Mouse (Mus musculus): ENCODE results near the gene Kcnq5.
"Not testable (repeated sequence)": the region's sequence is repeated elsewhere in the genome, so short reads cannot be mapped to it uniquely, and the experiment has no call there.

Gene Kcnq5

DNA sequence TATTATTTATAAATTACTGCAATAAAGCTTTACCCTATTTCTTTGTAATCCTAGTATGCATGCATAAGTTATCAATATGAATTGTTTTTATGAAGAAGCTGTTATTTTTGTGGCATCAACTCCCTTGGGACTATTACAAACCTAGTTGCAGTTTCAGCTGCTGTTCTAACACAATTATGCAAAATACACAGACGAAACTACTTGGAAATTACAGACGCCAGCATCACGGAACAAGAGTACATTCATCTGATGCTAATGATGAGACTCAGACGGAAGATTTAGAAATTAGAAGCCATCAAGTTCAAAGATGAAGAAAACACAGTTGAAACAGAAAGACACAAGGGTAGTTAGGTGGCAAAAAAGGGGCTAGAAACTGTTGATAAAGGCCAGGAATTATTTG lies 310.9 kb downstream of the Kcnq5 start:
- DNase-seq (ENCODE audit: low read depth, low spot score): no peak

DNA sequence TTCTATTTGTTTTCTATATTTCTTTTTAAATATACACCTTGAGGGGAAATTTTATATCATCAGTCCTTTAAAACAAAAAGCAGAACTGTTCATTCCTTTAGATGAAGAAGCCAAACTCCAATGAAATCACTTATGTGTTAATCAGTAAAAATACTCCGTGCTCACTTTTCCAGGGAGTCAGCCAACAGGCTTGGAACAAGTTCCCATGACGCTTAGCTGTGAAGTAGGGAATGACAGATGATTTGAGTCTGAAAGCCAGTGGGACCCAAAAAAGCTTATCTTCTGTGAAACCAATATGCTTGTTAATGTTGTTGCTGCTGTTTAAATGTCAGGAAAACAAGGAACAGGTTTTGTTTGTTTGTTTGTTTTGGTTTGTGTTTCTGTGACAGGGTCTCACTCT lies 326.3 kb downstream of the Kcnq5 start:
- no peak for DNase-seq (ENCODE audit: low read depth, low spot score)

DNA sequence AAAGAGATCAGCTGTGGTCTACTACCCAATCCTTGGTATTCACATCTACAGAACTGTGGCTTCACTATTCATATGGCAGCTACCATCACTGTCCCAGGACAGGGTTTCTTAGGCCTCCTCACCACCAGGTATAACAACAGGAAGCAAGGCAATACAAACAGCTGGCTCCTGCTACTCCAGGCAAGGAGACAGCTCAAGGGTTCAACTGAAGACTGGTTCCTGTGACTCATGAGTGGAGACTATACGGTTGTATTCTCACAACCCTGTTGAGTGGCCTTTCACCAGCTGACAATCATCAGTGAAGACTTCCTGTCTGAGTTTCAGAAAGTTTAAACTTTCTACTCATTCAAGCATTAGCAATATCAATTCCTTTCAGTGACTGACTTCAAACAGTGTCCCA lies 327.7 kb downstream of the Kcnq5 start:
- no peak for DNase-seq (ENCODE audit: low read depth, low spot score)

DNA sequence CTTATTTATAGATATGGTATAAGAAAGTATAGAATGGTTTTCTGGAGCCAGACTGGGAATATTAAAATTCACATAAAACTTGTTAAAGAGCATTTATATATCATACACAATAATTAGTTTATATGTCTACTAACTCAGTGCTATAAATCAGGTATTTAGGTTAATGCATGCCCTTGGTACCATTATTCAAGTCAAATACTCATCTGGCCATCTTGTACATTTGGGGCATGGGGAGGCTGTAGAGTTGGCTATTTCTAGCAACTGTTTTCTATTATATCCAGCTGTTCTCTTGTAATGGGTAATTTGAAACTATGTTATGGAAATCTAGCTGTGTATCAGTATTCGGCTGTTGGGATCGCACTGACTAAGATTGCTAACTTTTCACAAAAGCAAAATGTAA lies 339.3 kb downstream of the Kcnq5 start:
- DNase-seq (ENCODE audit: low read depth, low spot score): no peak

DNA sequence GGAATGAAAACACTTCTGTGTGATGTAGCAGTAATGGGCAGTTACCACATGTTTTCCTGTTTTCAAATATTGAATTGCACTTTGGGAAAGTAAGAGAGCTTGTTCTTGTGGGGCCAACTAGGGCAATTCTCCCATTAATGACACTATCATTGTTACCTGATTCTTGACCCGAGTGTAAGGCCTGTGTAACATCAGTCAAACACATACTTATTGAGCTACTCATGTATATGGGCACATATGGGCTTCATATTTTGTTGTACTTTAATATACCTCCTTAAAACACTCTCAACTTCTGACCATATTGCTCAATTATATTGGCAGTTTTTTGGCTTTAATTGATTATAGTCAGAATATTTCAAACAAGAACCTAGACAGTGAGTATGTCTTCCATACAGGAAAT lies 339.7 kb downstream of the Kcnq5 start:
- DNase-seq (ENCODE audit: low read depth, low spot score): no peak

DNA sequence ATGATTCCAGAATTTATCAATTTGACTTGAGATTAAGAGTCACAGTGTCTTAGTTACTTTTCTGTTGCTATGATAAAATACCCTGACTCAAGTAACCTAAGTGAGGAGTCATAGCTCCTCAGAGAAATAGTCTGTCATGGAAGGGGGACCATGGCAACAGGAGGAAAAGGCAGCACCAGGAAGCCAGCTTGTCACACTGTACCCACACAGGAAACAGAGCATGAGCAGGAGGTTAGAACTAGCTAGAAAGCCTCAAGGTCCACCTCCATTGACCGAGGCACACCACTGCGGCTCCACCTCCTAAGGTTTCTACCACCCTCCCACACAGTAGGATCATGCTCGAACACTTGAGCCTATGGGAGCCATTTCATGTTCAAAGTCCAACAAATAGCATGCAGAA lies 343.0 kb downstream of the Kcnq5 start:
- DNase-seq (ENCODE audit: low read depth, low spot score): no peak

DNA sequence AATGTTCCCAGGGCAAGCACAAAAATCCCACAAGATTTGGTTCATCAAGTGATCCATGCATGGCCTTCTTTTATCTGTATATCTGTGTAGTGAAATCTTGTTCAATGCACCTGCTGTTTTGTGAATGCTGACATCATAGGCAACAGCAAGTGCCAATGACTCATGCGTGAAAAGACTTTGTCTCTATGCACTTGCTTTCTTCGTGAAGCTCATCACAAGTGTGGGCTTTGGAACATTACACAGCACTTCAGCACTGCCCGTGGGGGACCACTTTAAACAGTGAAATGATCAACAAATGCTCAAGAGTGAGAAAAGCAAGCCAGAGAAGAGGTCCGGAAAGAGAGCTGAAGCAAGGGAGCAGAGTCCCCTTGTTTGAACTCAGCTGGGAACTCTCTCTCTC lies 345.1 kb downstream of the Kcnq5 start:
- no peak for DNase-seq (ENCODE audit: low read depth, low spot score)

DNA sequence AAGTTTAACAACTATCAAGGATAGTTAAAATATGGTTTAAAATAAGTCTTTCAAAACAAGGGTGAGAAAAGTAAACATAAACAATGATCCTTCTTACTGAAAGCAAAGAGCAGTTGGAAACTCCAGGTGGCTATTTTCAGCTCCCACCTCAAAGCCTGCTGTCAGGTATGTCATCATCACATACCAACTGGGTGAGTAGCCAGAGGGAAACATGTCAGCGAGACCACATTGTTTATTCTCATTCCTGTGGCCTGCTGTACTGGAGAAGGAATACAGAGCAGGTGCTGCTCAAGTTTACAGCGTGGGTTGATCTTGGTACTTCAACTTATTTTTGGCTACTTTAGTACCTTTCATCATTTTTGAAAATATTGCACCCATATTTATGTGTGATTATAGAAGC lies 347.8 kb downstream of the Kcnq5 start:
- DNase-seq (ENCODE audit: low read depth, low spot score): no peak

DNA sequence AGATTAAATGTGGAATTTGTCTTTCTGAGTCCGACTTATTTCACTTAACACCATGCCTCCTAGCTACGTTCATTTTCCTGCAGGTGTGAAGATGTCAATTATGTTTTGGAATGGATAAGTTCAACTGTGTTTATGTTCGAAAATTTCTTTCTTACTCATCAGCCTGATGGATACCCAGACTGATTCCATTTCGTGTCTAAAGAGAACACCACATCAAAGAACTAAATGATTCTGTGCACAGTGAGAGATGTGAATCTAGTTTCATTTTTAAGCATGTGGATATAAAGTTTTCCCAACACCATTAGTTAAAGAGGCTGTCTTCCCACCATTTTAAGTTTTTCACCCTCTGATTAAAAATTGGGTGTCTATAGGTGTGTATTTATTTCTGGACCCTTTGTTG lies 357.7 kb downstream of the Kcnq5 start:
- DNase-seq (ENCODE audit: low read depth, low spot score): no peak

DNA sequence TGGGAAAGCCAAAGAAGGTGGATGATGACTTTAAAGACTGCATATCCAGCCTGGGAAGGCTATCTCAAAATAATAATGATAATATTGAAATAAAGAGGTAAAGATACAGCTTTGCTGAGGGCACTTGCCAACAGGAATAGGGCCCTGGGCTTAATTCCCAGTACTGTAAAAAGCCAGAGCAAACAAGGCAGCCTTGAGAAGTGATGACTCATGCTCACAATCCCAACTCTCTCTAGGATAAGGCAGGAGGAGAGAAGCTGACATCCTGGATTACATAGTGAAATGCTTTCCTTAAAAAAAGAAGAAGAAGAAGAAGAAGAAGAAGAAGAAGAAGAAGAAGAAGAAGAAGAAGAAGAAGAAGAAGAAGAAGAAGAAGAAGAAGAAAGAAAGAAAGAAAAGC lies 359.2 kb downstream of the Kcnq5 start:
- no peak for DNase-seq (ENCODE audit: low read depth, low spot score)

DNA sequence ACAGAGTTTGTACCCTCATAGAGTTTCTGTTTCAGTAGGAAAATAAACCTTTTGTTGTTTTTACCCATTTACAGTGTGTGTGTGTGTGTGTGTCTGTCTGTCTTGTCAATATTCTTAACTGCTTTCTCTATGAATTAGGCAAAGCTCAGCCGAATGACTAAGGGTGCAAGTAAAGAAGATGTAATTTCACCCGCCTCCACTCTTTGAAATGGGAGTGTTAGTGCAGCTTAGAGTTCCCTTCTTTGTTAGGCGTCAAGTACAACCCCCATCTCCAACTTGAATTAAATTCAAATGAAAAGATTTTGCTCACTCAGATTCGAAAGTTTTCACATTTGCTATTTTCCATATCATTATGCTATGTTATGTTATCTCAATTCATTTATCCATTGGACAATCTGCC lies 361.1 kb downstream of the Kcnq5 start:
- no peak for DNase-seq (ENCODE audit: low read depth, low spot score)

DNA sequence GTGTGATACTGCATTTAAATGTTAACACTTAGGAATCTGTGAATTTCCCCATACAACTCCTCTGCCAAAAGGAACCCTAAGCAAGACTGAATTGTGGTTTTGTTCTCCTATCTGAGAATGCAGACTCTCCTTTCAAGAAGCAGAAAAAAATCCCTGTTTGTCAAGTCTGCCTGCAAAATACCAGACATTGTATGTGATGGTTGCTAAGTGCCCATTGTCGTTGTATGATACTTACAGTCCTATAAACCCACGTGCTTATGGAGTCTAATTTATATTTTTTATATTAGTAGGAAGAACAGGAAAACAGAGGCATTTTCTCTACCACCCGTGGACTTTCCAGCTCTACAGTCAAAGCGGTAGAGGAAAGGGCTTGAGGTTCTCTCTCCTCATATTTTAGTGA lies 367.9 kb downstream of the Kcnq5 start:
- DNase-seq (ENCODE audit: low read depth, low spot score): no peak

DNA sequence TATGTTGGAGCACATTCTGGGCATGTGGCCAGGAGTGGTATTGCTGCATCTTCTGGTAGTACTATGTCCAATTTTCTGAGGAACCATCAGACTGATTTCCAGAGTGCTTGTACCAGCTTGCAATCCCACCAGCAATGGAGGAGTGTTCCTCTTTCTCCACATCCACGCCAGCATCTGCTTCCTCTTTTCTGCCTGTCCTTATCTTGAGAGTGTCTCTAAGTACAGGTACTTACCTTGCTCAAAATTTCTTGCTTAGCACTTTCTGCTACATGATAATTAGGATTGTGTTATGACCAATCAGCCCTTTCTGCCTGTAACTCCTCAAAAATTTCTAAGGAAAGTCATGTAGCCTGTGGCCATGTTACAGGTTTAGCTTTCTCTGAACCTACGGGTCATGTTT lies 394.3 kb downstream of the Kcnq5 start:
- DNase-seq (ENCODE audit: low read depth, low spot score): not testable (repeated sequence)

DNA sequence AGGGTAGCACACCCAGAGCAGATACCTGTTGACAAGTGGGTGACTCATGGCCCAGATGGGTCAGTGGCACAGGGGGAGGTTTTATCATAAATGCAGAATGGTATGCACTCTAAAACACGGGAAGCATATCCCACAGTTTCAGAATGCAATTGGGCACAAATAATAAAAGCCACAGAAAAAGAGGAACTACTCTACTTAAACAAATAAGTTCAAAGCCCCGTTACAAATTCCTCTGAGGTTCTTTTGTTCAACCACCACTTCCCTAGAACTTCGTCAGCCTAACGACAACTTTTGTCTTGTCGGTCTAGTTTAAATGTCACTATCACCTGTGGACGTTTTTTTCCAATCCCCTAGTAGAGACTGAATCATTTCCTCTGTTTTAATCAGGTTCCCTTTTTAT lies 407.1 kb downstream of the Kcnq5 start:
- no peak for DNase-seq (ENCODE audit: low read depth, low spot score)

DNA sequence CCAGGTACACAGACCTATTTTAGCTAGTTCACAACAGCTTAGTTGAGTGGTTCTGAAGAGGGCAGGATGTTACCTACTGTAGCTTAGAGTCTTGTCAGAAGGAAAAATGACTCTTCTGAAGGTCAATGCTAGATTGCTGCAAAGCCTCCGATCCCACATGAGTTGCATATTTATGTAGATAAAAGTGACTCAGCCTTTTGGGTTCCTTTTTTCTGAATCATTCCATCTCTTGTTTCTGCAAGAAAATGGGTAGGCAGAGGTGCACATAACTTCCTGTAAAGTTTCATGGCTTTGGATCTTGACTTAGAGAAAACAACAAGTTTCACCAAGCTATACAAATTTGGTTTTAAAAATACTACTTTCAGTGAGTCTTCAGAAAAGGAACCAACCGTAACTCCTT lies 409.0 kb downstream of the Kcnq5 start:
- no peak for DNase-seq (ENCODE audit: low read depth, low spot score)

DNA sequence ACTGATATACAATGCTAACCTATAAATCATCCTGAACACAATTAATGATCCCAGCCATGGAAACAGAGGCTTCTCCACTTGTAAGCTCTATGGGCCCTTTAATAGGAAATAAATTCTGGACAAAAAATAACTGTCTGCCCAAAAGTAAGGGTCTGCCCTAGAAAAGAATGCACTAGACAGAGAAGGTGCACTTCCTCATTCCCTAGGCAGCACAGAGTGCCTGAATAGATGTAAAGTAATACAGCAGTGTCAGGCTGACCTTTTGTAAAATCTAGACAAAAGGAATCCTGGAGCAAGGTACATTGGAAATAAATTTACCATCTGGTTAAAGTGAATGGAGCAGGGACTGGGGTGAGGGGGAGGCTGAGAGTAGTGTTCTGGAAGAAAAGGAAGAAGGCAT lies 417.8 kb downstream of the Kcnq5 start:
- DNase-seq (ENCODE audit: low read depth, low spot score): no peak

DNA sequence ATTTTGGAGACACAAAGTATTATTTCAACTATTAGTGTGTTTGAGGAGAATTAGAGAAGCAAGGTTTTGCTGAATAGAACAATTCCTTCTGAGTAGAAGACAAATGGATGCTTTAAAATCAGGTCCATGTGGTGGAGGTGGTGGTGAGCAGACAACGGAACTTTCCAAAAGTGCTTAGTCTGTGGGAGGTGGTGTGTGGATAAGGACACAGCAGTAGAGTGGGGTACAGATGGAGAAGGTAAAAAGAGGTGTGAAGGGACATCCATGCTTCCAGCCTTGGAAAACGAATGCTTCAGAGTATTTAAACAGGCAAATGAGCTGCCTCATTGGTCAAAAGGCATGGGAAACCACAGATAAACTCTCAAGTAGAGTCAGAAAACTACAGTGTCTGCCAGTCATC lies 422.3 kb downstream of the Kcnq5 start:
- no peak for DNase-seq (ENCODE audit: low read depth, low spot score)

DNA sequence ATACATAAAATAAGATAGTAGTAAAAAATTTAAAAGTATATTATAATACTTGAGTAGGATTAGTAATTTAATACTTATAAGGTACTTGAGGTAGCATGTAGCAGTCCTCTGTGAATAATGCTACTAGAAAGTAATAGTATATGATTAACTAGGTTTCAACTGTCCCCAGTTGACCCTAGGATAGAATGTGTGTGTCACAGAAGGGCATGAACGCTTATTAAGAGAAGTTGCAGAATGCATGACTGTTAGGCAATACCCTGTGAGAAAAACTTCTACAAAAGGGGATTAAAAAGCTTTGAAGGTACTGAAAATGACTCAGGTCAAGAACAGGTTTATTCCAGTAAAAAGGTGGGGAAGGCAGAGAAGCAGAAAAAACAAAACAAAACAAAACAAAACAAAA lies 430.9 kb downstream of the Kcnq5 start:
- no peak for DNase-seq (ENCODE audit: low read depth, low spot score)

DNA sequence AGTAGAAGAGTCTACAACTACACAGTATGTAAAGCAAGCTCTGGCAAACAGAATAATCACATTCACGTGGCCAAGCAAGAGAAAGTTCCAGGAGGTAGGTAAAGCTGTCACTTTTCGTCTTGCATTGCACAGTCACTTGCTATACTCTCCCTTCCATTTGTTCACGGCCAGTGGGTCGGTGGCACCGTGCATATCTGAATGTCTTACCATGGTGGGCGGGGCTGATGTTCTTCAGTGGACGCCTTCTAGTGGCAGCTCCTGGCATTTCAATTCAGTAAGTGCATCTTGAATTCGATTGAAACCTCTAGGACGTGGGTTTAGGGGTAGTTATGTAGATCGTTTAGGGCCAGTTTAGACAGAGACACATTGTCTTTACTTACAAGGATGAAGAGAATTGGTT lies 439.7 kb downstream of the Kcnq5 start:
- no peak for DNase-seq (ENCODE audit: low read depth, low spot score)

DNA sequence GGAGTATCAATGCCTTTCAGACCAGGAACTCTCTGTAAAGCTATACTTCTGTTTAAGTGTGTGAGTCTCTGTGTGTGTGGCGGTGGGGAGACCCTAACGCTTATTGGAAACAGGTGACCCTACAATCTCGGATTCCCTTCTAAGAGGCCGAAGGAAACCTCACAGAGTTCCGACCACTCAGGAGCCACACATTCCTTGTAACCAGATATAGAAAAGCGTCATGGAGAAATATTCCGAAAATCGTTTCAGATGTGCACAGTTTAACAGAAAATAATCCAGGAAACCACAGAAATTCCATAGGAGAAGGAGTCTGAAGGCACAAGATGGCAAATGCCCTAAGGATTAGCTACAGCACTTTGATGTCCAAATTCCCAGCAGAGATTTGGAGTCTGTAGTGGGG lies 440.3 kb downstream of the Kcnq5 start:
- DNase-seq (ENCODE audit: low read depth, low spot score): no peak

DNA sequence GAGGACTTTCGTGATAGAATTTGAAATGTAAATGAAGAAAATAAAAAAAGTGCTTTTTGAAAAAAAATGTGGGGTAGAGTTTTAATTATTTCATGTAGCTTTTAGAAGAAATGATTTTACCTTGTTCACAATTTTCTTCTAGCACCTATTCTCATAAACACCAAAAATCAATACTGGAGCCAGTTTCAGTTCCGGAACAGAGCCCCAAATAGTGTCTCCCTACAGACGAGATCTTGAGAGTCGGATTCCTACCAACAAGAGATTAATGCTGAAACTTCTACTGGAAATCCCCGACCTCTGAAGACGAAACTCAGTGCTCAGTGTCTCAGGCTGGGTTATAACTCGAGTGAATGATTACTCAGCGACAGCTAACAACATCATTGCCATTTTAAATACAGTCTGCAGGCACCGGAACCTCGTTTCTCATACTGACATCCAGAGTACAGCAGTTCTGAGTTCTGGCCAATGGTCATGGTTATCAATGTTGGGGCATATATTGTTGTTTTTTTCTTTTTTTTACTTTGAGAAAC lies 441.6 kb downstream of the Kcnq5 start:
- no peak for DNase-seq (ENCODE audit: low read depth, low spot score)

DNA sequence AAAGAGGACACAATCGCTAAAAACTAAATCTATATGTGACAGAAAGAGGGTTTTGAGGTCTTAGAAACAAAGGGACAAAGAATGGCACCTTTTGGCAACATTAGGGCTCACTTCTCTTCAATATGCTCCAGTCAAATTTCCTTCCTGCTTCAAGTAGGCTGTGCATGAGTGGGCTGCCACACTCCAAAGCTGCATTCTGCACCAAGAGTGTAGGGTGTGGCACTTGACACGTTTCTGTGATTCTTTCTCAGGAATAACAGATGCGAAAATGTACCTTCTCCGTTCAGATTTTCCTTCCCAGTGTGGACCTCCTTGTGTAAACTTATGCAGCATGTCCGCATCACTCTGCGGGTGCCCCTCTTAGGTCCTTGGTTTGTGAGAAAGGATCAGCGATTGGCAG lies 455.1 kb downstream of the Kcnq5 start:
- DNase-seq (ENCODE audit: low read depth, low spot score): no peak

DNA sequence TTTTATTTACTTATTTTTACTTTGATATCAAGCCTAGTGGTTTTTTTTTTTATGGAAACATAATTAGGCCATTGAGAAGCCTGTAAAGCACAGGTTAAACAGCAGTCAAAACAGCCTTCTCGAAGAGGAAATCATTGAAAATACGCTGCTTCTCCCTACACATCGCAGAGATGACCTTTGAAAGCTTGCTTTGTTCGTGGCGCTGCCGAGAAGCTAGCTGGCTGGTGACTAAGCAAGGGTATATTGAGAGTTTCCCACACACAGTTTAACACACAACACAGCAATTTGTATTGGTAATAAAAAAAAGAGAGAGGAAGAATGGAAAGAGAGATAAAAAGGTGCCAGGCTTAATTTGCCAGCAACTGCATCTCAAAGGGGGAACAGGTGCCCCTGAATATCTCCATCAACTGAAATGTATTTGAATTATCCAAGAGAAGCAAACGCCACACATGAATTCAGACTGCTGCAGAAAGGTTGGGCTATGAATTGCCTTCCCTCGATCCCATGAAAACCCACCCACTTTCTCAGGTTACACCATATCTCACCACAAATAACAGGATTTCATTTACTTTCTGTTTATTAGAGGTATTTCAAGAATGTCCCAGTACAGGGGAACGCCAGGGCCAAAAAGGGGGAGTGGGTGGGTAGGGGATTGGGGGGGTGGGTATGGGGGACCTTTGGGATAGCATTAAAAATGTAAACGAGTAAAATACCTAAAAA lies 461.8 kb downstream of the Kcnq5 start:
- DNase-seq (ENCODE audit: low read depth, low spot score): no peak

DNA sequence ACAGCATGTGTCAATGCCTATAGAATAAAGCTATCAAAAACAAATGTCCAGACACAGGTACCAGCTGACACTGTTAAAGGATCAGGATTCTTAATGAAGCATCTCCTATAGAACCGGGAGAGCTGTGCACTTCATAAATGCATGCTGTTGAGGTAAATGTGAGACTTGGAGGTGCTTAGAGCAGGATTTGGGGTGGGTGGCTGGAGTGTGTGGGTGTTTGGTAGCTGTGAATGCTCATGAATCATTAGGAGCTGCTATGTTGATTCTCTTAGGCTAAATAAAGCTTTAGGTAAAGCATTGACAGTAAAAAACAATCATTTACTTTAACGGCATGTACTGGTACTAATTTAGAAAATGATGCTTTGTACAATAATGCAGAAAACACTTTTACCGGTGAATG lies 465.4 kb downstream of the Kcnq5 start:
- no peak for DNase-seq (ENCODE audit: low read depth, low spot score)

All from retina, adult 2 months (tissue).